Mouse (Mus musculus) ES-CJ7 (cell line): ENCODE results near the gene Dis3l2.

ENCODE experiments used
- DNase-seq: peaks from one replicate; pipeline ENCODE4 v3.0.0; 2011; ENCODE audit warnings: low read depth, low spot score

Dis3l2 gene

GRCm38 (mm10) chr1:86916355-86916984 is 212.9 kb downstream of the Dis3l2 start:
- no peak for DNase-seq

GRCm38 (mm10) chr1:86925776-86926175 is 222.2 kb downstream of the Dis3l2 start:
- DNase-seq: no peak

GRCm38 (mm10) chr1:86931606-86932379 is 228.2 kb downstream of the Dis3l2 start:
- no peak for DNase-seq

DNA sequence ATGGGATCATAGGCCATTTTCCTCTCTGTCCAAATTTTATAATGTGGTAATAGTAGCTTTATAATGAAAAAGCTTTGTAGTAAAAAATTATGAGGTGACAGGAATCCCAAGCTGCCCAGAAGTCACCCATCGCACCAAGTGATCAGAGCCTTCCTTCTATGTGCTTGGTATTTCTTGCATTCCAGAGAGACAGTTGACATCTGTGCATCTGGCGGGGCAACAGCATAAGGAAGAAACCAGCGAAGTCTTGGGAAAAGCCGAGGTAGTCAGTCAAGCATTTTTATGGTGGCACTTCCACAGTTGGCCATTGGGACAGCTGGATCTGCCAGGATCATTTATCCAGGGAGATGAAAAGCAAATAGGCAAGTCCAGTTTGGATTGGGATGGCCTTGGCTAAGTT is 229.2 kb downstream of the Dis3l2 start:
- no peak for DNase-seq

DNA sequence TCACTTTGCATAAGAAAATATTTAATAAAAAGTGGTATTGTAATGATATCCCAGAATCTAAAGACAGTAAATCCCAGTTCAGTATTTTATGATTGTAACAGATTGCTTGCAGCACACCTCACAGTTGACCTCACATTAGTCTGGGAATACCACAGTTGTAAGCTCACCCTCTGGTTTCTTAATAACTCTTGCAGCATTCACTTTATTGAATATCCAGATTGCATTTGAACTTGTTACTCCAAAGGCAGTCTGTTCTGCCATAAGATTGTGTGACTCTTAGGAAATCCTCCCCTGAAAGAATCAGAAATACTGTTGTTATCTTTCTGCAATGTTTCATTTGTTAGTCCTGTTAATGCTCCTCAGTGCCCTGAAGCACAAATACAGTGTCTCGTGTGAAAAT is 230.0 kb downstream of the Dis3l2 start:
- no peak for DNase-seq

DNA sequence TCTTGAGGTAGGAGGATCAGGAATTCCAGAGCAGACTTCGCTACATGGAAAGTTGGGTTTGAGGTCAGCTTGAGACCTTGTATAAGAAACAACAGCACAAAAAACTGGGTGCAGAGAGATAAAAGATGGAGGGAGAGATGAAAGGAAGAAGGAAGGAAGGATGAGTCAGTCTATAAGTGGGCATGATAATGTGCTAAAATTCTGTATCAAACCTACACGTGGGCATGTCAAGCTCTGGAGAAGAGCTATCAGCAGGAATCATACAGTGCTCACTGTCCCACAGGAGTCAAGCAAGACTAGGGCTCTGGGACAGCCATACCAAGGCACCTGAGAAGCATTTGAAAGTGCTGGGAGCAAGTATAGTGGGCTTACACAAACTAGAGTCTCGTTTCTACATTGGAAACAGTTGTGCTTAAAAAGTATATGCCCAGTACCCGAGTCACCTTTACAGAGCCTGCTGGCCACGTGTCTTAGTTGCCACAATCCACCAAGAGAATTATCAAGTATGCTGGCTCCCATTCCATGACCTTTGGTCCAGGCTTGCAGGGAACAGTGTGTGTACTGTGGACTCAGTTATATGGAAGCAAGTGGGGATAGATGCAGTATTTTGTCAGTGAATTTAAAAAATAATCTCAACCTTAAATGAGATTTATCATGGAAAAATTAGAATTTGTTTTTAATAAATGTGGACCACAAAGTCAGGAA is 248.0 kb downstream of the Dis3l2 start:
- DNase-seq: no peak

DNA sequence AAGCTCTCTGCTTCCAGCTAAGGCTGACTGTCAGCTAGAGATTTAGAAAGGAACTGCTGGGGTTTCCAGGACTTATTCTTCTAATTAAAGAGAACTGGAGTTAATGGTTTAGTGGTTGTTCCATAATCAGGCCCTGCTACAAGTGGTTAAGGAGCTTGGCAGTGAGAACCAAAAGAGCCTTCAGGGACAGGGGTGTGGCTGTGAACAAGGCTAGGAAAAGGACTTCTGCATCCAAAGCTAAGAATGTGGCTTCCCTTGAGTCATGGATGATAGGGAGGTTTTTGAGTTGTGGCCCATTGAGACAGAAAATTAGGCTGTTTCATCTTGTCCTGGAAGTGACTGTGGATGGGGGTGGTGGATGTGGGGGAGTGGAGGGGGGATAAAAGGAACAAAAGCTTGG is 252.2 kb downstream of the Dis3l2 start:
- no peak for DNase-seq

DNA sequence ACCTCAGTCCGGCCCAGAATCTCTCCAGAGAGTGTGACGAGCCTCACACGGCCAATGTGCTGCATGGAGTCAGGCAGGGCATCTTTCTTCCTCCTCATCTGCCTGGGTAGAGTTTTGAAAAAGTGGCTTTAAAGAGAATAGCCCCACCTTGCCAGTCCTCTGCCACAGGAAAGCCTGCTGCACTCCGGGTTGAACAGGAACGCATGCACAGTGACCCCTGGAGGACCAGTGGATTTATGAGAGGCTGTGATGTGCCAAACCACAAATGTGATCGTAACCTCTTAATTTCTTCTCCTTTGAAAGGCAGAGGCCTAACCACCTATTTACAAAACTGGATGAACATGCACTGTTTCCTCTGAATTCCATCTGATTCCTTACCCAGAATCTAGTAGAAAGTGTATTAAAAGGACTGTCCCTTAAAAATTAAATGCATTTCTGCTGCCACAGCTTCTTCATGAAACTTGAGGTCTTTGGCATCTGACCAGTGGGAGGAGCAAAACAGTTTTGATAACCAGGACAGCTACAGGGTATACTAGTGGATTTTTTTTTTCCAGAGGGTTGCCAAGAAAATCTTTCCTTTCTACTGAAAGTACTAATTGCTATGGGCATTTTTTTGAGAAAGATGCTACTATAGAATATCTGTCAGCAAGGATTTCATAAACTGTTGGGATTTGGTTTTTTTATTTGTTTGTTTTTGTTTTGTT is 264.8 kb downstream of the Dis3l2 start:
- no peak for DNase-seq

DNA sequence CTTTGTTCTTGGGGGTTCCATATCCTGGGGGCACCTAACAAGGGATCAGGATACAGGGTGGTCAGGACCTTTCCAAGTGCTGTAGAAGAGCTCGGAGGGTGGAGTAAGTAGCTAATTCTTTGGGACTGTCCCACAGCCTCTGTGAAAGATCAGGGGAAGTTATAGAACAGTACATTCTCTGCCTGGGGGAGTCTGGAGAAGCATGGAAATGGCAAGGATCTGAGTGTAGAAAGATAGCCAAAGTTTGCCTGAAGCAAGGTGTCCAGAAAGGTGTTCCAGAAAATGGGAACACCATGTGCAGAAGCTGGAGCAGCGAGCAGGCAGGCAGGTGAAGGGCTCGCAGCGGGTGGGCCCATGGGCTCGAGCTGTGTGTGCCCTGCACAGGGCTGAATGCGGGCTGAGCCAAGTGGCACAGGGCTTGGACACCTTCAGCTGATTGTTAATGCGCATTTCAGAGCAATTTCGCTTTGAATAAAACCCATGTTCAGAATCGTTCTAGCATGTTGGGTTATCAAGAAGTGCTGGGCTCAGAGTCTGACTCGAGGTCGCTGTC is 265.6 kb downstream of the Dis3l2 start:
- no peak for DNase-seq

GRCm38 (mm10) chr1:86972693-86973092 is 269.1 kb downstream of the Dis3l2 start:
- DNase-seq: peak; percentile 25

DNA sequence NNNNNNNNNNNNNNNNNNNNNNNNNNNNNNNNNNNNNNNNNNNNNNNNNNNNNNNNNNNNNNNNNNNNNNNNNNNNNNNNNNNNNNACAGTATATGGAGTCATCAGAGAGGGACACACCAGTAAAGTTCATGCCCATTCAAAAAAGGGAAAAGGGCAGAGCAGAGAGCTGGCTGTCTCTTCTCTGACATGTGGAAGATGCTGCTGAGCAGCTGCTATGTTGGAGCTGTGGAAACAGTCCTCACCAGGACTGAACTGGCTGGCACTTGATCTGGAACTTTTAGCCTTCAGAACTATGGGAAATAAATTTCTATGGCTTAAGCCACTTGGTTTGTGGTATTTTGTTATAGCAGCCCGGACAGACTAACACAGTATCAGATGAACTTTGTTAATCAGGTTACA is 273.4 kb downstream of the Dis3l2 start:
- DNase-seq: no peak

- no peak for DNase-seq
Measured at GRCm38 (mm10) chr1:86986372-86986771, 282.8 kb downstream of the Dis3l2 start.

GRCm38 (mm10) chr1:86992849-86993248 is 289.2 kb downstream of the Dis3l2 start:
- DNase-seq: no peak

DNA sequence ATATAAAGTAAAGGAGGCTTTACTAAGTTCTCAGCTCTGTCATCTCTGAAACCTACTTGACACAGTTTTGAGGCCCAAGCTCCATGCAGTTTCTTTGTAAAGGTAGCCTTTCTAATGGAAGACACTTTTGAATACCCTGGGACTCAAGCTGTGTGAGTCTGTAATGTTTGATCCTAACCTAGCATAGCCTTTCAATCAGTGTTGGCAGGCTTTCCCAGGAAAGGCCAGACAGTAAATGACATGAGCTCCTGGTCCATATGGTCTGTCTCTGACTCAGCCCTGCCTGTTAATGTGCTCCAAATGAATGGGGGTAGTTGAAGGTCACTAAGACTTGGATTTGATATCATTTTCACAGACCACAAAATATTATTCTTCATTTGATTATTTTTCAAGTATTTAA is 290.4 kb downstream of the Dis3l2 start:
- no peak for DNase-seq

DNA sequence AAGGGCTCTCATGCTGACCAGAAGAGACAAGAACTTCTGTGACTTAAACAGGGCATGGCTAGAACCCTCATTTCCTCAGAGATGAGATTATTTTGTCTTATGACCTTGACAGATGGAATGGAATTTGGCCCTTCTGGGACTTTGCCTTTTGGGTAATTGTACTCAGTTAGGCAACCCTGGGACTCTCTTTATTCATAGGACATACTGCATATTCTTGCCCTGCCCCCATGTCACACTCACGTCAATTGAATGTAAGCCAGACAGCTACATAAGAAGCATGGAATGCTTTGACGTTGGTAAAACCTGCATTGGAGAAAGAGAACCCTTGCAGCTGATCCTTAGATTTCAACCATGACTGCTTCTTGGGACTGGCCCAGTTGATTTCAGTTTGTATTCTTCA is 294.4 kb downstream of the Dis3l2 start:
- DNase-seq: no peak

GRCm38 (mm10) chr1:87001365-87001764 is 297.8 kb downstream of the Dis3l2 start:
- no peak for DNase-seq

- DNase-seq: no peak
Measured at GRCm38 (mm10) chr1:87002545-87003168, 299.0 kb downstream of the Dis3l2 start.

- DNase-seq: no peak
Measured at GRCm38 (mm10) chr1:87003169-87003552, 299.6 kb downstream of the Dis3l2 start.

GRCm38 (mm10) chr1:87006425-87006824 is 302.8 kb downstream of the Dis3l2 start:
- no peak for DNase-seq

DNA sequence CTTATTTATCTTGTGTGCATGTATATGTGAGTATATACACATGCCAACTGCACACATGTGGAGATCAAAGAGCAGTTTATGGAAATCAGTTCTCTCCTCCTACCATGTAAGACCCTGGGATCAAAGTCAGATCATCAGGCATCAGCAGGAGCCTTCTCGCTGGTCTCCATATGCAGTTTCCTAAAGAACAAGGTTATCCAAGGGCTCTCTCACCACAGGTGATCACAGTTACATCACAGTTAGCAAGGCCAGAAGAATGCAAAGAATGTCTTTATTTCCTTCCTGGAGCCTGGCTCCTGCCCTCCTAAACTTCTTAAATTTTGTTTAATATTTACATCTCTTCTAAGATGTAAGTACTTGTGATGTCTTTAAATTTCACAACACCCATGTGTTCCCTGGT is 304.6 kb downstream of the Dis3l2 start:
- DNase-seq: peak; percentile 52

DNA sequence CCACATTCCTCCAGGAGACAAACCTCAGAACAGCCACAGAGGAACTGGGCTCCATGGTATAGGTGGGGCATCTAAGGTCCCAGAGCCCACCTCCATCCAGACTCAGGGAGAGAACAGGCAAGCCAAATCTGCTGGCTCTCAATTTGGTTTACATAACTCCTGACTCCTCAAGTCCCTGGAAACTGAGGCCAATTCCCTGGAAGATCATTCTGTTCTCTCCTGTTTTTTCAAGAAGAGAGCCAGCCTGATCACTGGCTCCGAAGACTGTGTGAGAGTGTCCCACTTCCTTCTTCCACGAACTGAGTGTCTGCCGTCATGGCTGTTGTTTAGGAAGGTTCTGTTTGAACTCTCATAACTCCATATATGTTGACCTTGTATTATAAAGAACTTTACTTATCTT is 305.5 kb downstream of the Dis3l2 start:
- no peak for DNase-seq
